Comparison of ENCODE assay signal across 20 mouse cellular contexts in the genomic region with DNA sequence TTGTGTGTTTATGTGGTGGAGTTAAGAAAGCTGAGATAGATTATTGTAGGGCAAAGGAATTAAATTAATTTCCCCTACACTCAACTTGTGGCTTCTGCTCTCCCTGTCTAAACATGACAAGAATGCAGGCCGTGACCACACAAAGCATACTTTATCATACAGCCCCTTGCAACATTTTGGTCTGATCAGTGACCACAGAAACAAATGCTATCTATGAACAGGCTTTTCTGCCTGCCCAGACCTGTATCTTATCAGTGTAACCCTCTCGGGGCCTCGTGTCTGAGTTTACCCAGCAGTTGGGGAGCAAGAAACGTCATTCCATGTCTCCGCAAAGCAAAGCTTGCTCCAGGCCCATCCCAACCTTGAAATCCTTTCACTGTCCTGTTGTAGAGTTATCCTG. TPM values are rescaled to one million over a fixed set of nuclear protein-coding genes. Genes with fewer than 3 reads are reported as not detected.
A peak's percentile ranks its signal among the peaks of the same experiment; 100 is the strongest.
DNase-seq lines count a peak whose midpoint lies in the region; ATAC-seq and TF ChIP-seq lines count a peak whose summit lies in the region.
"Had no signal": no experiment of that assay in that cellular context is flagged by ENCODE, and none has a peak within 500 bp of the region (broad histone marks: within the 10 kb centered on the region; RNA-seq: fewer than 3 reads in every experiment).

No protein-coding gene starts in this region.

- H3K36me3 ChIP-seq in heart, embryonic 10.5 days = no peaks in the 10 kb centered on the region
- H3K36me3 ChIP-seq in C2C12 (ENCODE audit: control insufficient read depth, insufficient read depth) = no peaks in the 10 kb centered on the region
- no peaks in the 10 kb centered on the region for H3K36me3 ChIP-seq in embryonic facial prominence, embryonic 14.5 days (ENCODE audit: control insufficient read depth, insufficient read depth, low read length)
- no peaks in the 10 kb centered on the region for H3K36me3 ChIP-seq in liver, embryonic 16.5 days (ENCODE audit: control insufficient read depth, insufficient read depth)
- no peaks in the 10 kb centered on the region for H3K36me3 ChIP-seq in kidney, adult 2 months (ENCODE audit: control insufficient read depth, insufficient read depth, low read length)
- H3K36me3 ChIP-seq: forebrain, embryonic 12.5 days; lung, embryonic 15.5 days had no signal

- H3K27me3 ChIP-seq in heart, embryonic 10.5 days (ENCODE audit: insufficient read depth, poor library complexity, severe bottlenecking) = no peaks in the 10 kb centered on the region
- no peaks in the 10 kb centered on the region for H3K27me3 ChIP-seq in C2C12 (ENCODE audit: control insufficient read depth, insufficient read depth, insufficient read length)
- no peaks in the 10 kb centered on the region for H3K27me3 ChIP-seq in embryonic facial prominence, embryonic 14.5 days (replicated peaks; ENCODE audit: control insufficient read depth, insufficient read depth, low read length)
- H3K27me3 ChIP-seq in liver, embryonic 16.5 days (ENCODE audit: control insufficient read depth, insufficient read depth, low read depth, low read length) = no peaks in the 10 kb centered on the region
- H3K27me3 ChIP-seq in kidney, adult 2 months (replicated peaks; ENCODE audit: control insufficient read depth, insufficient read depth, low read length) = no peaks in the 10 kb centered on the region
- H3K27me3 ChIP-seq: forebrain, embryonic 12.5 days; lung, embryonic 15.5 days had no signal

- no peaks in the 10 kb centered on the region for H3K9me3 ChIP-seq in heart, embryonic 10.5 days
- H3K9me3 ChIP-seq in embryonic facial prominence, embryonic 14.5 days (ENCODE audit: control insufficient read depth, low read length) = no peaks in the 10 kb centered on the region
- 0 out of 2 replicates have a peak, but pooled peaks cover 3% of the 10 kb centered on the region for H3K9me3 ChIP-seq in liver, embryonic 16.5 days (replicated peaks; ENCODE audit: control insufficient read depth, low read length)
- H3K9me3 ChIP-seq: forebrain, embryonic 12.5 days; lung, embryonic 15.5 days had no signal

- no peak for TF ChIP-seq POLR2A in kidney, adult 2 months (IDR thresholded peaks at IDR 0.05; ENCODE audit: low read depth, low read length)

- 12% methylated on average over 5 of the region's 5 CpGs for WGBS in heart, embryonic 10.5 days
- WGBS in embryonic facial prominence, embryonic 14.5 days = 45% methylated on average over 5 of the region's 5 CpGs
- WGBS in liver, embryonic 16.5 days (ENCODE audit: insufficient replicate concordance) = 14% methylated on average over 5 of the region's 5 CpGs
- 79% methylated on average over 5 of the region's 5 CpGs for WGBS in kidney, adult 2 months

- no peak overlapping the region for H3K4me2 ChIP-seq in embryonic facial prominence, embryonic 14.5 days (ENCODE audit: low read depth, low read length)
- 0 out of 2 replicates have a peak overlapping the region, but pooled peaks have one; percentile 19 for H3K4me2 ChIP-seq in liver, embryonic 16.5 days (ENCODE audit: low read depth, low read length)
- H3K4me2 ChIP-seq: forebrain, embryonic 12.5 days; lung, embryonic 15.5 days; midbrain, embryonic 11.5 days had no signal

- ATAC-seq in embryonic facial prominence, embryonic 14.5 days (ENCODE audit: low read depth) = no peak
- ATAC-seq in liver, embryonic 16.5 days (ENCODE audit: low read depth) = peak; percentile 95
- ATAC-seq: inflammation-experienced regulatory T-cells, adult 6 months had no signal

- H3K27ac ChIP-seq in heart, embryonic 10.5 days = peak overlapping the region; percentile 52; the same call in 1 of the 2 replicates
- no peak overlapping the region for H3K27ac ChIP-seq in embryonic facial prominence, embryonic 14.5 days (replicated peaks; ENCODE audit: low read depth, low read length)
- peak overlapping the region; percentile 62 for H3K27ac ChIP-seq in liver, embryonic 16.5 days (ENCODE audit: low read length)
- no peak overlapping the region for H3K27ac ChIP-seq in kidney, adult 2 months (ENCODE audit: insufficient read depth, low read depth, low read length)
- H3K27ac ChIP-seq: forebrain, embryonic 12.5 days; lung, embryonic 15.5 days had no signal

- DNase-seq in heart, embryonic 10.5 days (ENCODE audit: low spot score) = no peak
- no peak for DNase-seq in heart, postnatal 10 days
- DNase-seq in embryonic facial prominence, embryonic 14.5 days (ENCODE audit: low spot score) = peak; percentile 72
- no peak for DNase-seq in cerebellum, adult 8-10 months
- no peak for DNase-seq in thymus, postnatal 10 days (ENCODE audit: low spot score in 2 of 2)
- DNase-seq in kidney, adult 2 months = no peak
- DNase-seq: B cell, adult 2 months; cerebellum, adult 11-12 months; heart, postnatal 14 days; kidney, postnatal 25 days; left cerebral cortex, postnatal 4 days; right cerebral cortex, postnatal 25 days; thymus, postnatal 25 days had no signal

- H3K79me2 ChIP-seq in C2C12 (ENCODE audit: control insufficient read depth, insufficient read depth) = no peaks in the 10 kb centered on the region

- H3K79me3 ChIP-seq in C2C12 (ENCODE audit: low read depth) = no peaks in the 10 kb centered on the region

- H3K9ac ChIP-seq in embryonic facial prominence, embryonic 14.5 days (ENCODE audit: low read depth, low read length) = no peak overlapping the region
- H3K9ac ChIP-seq in liver, embryonic 16.5 days (ENCODE audit: low read depth, low read length) = no peak overlapping the region
- H3K9ac ChIP-seq: forebrain, embryonic 12.5 days; lung, embryonic 15.5 days had no signal

- no peak overlapping the region for H3K4me3 ChIP-seq in heart, embryonic 10.5 days
- H3K4me3 ChIP-seq in C2C12 (ENCODE audit: insufficient read depth, poor library complexity, severe bottlenecking) = no peak overlapping the region
- H3K4me3 ChIP-seq in embryonic facial prominence, embryonic 14.5 days (ENCODE audit: low read depth, low read length) = no peak overlapping the region
- no peak overlapping the region for H3K4me3 ChIP-seq in liver, embryonic 16.5 days (ENCODE audit: low read depth, low read length)
- no peak overlapping the region for H3K4me3 ChIP-seq in kidney, adult 2 months (ENCODE audit: insufficient read depth, low read depth, low read length)
- H3K4me3 ChIP-seq: forebrain, embryonic 12.5 days; lung, embryonic 15.5 days had no signal

- intact Hi-C loops in heart, postnatal 10 days (cut with DNase I) = no loop called here

- TF ChIP-seq CTCF in C2C12 (IDR thresholded peaks at IDR 0.05; ENCODE audit: control insufficient read depth, insufficient read depth, insufficient read length) = no peak
- TF ChIP-seq CTCF in kidney, adult 2 months (conservative IDR thresholded peaks at IDR 0.05; ENCODE audit: insufficient read depth, insufficient read length, low read depth, low read length) = no peak

- peaks cover 8% of the 10 kb centered on the region for H3K4me1 ChIP-seq in heart, embryonic 10.5 days
- H3K4me1 ChIP-seq in embryonic facial prominence, embryonic 14.5 days (ENCODE audit: control insufficient read depth, insufficient read depth, low read length) = no peaks in the 10 kb centered on the region
- peaks cover 16% of the 10 kb centered on the region for H3K4me1 ChIP-seq in liver, embryonic 16.5 days (ENCODE audit: control insufficient read depth, low read depth, low read length)
- H3K4me1 ChIP-seq in kidney, adult 2 months (ENCODE audit: control insufficient read depth, insufficient read depth, low read length) = no peaks in the 10 kb centered on the region
- H3K4me1 ChIP-seq: forebrain, embryonic 12.5 days; lung, embryonic 15.5 days had no signal

- H3ac ChIP-seq in C2C12 (ENCODE audit: control insufficient read depth, insufficient read length, low read depth) = no peak overlapping the region

TF ChIP-seq in C2C12, 6 proteins besides CTCF, POLR2A, EP300 and RAD21:
- no peak for TF ChIP-seq MYOG (IDR thresholded peaks at IDR 0.05; ENCODE audit: control insufficient read depth, extremely low read depth, insufficient read length)
- TF ChIP-seq MAX (IDR thresholded peaks at IDR 0.05) = peak; percentile 82
- no peak for TF ChIP-seq USF1 (IDR thresholded peaks at IDR 0.05; ENCODE audit: low read depth)
- peak; percentile 93 for TF ChIP-seq CEBPB (IDR thresholded peaks at IDR 0.05; ENCODE audit: low read depth)
- no peak for TF ChIP-seq FOSL1 (IDR thresholded peaks at IDR 0.05; ENCODE audit: insufficient read depth, low read length, poor library complexity, severe bottlenecking)
- peak; percentile 45 for TF ChIP-seq MYOD1 (IDR thresholded peaks at IDR 0.05; ENCODE audit: control insufficient read depth, insufficient read length, low read depth)

RNA-seq across cellular contexts. Expression of a gene that starts 24.2 kb away (rescaled TPM):
- polyA plus RNA-seq in heart, embryonic 10.5 days (2016; fragmentation: Nextera tagmentation; extraction: Ambion mirVana) = 3.4 and 3.9 TPM in 2 replicates
- total RNA-seq in heart, postnatal 10 days (2021) = under 1 TPM; 0.29 to 0.52 TPM
- polyA plus RNA-seq in C2C12 (2012; fragmentation: generic; extraction: Trizol) = not detected
- polyA plus RNA-seq in embryonic facial prominence, embryonic 14.5 days (2014; fragmentation: Nextera tagmentation; extraction: Ambion mirVana) = 1.3 TPM in 2 replicates
- polyA plus RNA-seq in liver, embryonic 16.5 days (2015; fragmentation: Nextera tagmentation; extraction: Ambion mirVana) = 1.3 and 1.4 TPM in 2 replicates
- 0.58 and 0.64 TPM in 2 replicates for polyA plus RNA-seq in kidney, adult 2 months (2012; rRNA removed)
- total RNA-seq: granulocyte monocyte progenitor cell, adult 5-6 weeks had no signal
- polyA plus RNA-seq: inflammation-experienced regulatory T-cells, adult 6 months had no signal

RNA-seq across cellular contexts. Expression of a gene that starts 38.6 kb away (rescaled TPM):
- 7.5 and 9.3 TPM in 2 replicates for polyA plus RNA-seq in heart, embryonic 10.5 days (2016; fragmentation: Nextera tagmentation; extraction: Ambion mirVana)
- 1 to 10 TPM; 5.9 to 7.1 TPM for total RNA-seq in heart, postnatal 10 days (2021)
- 4.6 TPM for polyA plus RNA-seq in C2C12 (2012; fragmentation: generic; extraction: Trizol)
- 4.6 and 4.9 TPM in 2 replicates for polyA plus RNA-seq in embryonic facial prominence, embryonic 14.5 days (2014; fragmentation: Nextera tagmentation; extraction: Ambion mirVana)
- 2.2 and 2.7 TPM in 2 replicates for polyA plus RNA-seq in liver, embryonic 16.5 days (2015; fragmentation: Nextera tagmentation; extraction: Ambion mirVana)
- polyA plus RNA-seq in kidney, adult 2 months (2012; rRNA removed) = 4.9 and 5.4 TPM in 2 replicates

RNA-seq across cellular contexts. Expression of a gene that starts 44.9 kb away (rescaled TPM):
- polyA plus RNA-seq in heart, embryonic 10.5 days (2016; fragmentation: Nextera tagmentation; extraction: Ambion mirVana) = 22.4 and 22.9 TPM in 2 replicates
- total RNA-seq in heart, postnatal 10 days (2021) = 10 to 100 TPM; 35.9 to 38.2 TPM
- 11.8 TPM for polyA plus RNA-seq in C2C12 (2012; fragmentation: generic; extraction: Trizol)
- 27.7 and 29.0 TPM in 2 replicates for polyA plus RNA-seq in embryonic facial prominence, embryonic 14.5 days (2014; fragmentation: Nextera tagmentation; extraction: Ambion mirVana)
- 79.2 and 87.0 TPM in 2 replicates for polyA plus RNA-seq in liver, embryonic 16.5 days (2015; fragmentation: Nextera tagmentation; extraction: Ambion mirVana)
- 25.3 and 28.7 TPM in 2 replicates for polyA plus RNA-seq in kidney, adult 2 months (2012; rRNA removed)

Comparison
In these comparisons a context has a peak if more than half of its experiments do, and no peak if none do; other contexts are left out.
1. H3K27ac ChIP-seq: peak in heart, embryonic 10.5 days (single experiment) and liver, embryonic 16.5 days (single experiment); none in embryonic facial prominence, embryonic 14.5 days (single experiment) and kidney, adult 2 months (single experiment).